Mouse (Mus musculus) small intestine, adult 2 months (tissue): ENCODE measurements around the gene Carmil3.

Experiments used
- CTCF ChIP-seq: fragments of 200-500 bp; IDR thresholded peaks from 2 replicates; pipeline ENCODE4 v1.5.1; 2012; ENCODE audit warnings: low read depth, mild to moderate bottlenecking, control low read depth, inconsistent platforms, low read length, moderate library complexity, mixed read lengths; ENCODE audit not compliant: insufficient replicate concordance, insufficient read length; ENCODE audit errors: extremely low read depth
- POLR2A ChIP-seq: fragments of 200-500 bp; IDR thresholded peaks from 2 replicates; pipeline ENCODE4 v1.6.1; 2012; ENCODE audit warnings: low read depth, mild to moderate bottlenecking, control low read depth, inconsistent platforms, low read length, moderate library complexity

DNA sequence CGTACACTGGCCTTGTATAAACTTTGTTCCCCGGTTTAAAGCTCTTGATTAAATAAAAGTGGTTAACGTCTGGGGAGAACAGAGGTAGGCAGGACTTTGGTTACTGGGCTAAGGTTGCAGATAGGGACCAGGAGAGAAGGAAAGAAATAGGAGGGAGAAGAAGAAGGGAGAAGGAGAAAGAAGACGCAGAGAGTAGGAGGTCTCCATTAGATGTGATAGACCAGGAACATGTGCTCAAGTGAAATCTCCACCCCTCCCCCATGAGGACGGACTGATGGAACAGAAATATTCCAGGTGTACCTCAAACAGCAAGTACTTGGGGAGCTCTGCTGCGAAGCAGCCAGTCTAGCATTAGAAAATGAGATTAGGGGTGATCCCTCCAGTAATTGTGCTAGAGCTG is 20.6 kb upstream of the Carmil3 start:
- TF ChIP-seq CTCF, result no peak
- TF ChIP-seq POLR2A, result no peak
